Mouse (Mus musculus) granulocyte monocyte progenitor cell, adult 5-6 weeks (primary cell): ENCODE results near the gene Prdm15. TPM values are rescaled to one million over a fixed set of nuclear protein-coding genes. Genes with fewer than 3 reads are reported as not detected.
A peak's percentile ranks its signal among the peaks of the same experiment; 100 is the strongest.

Experiments
- ATAC-seq: replicated peaks from 2 replicates; pipeline ENCODE4 v1.8.0; 2016; ENCODE audit warnings: mild to moderate bottlenecking, moderate TSS enrichment, inconsistent platforms; ENCODE audit not compliant: poor library complexity, severe bottlenecking
- total RNA-seq, 2 experiments: library from RNA; stranded (forward) in 1 of 2; stranded (reverse) in 1 of 2; fragments of 200-712, 200-1000 nt in 1 of 2; fragments of >200 nt in 1 of 2; fragmentation: Nextera tagmentation in 1 of 2; gene quantifications; 2 replicates each; pipeline ENCODE4 v1.2.3; 2014 to 2017

Gene Prdm15
- total RNA-seq, 2 experiments from 2014 or later, result 15.0 to 29.2 TPM

DNA sequence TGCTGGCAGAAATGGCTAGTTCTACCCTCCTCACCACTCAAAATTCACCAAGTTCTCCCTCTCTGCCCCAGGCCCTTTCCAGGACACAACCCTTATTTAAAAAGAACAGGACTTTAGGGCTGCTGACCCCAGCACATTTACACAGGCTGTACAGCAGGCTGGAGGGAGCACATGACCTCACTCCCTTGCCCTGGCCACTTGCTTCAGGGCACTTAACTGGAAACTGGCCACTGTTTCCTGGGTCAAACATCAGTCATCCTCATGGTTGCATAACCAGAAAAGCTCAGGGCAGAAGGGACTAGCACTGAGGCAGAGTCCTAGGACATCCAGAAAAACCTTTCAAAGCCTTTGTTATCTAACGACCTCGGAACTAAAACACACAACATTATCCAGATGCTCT, 93.4 kb downstream of the Prdm15 start:
- no peak for ATAC-seq

DNA sequence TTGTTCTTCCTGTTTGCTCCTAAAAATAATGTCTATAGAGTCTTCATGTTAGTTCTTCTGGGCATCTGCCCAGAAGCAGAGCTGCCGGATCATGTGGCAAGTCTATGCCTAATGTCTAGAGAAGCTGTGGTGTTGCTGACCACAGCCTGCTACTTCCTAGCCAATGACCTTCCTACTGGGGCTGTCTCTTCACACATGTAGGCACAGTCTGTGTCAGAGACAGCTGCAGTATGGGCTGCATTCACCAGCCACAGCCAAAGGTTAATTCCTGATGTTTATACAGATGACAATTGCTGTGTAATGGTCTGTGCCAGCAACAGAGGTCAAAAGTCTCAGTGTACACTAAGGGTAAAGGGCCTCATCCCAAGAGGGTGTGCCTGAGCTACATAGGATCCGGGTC, 95.2 kb downstream of the Prdm15 start:
- ATAC-seq, result peak; percentile 57

GRCm38 (mm10) chr16:97752316-97752941, 99.2 kb downstream of the Prdm15 start:
- ATAC-seq, result no peak

DNA sequence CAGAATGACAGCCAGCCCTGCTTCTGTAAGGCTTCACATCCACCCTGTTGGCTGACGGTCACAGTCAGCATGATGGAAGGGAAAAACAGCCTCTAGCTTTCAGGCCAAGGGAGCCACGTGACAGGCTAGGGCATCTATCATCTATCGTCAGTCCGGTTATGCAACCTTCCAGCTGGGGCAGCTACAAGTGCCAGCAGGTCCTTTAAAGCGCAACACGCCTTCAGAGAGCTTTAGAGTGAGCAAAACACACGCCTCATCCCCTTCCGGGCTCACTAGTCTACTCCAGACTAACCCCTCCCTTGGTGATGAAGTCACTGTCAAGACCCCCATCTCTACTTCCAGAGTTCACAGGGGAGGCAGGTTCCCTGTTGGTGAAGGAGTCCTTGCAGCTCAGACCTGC, 99.8 kb downstream of the Prdm15 start:
- ATAC-seq, result peak; percentile 72

DNA sequence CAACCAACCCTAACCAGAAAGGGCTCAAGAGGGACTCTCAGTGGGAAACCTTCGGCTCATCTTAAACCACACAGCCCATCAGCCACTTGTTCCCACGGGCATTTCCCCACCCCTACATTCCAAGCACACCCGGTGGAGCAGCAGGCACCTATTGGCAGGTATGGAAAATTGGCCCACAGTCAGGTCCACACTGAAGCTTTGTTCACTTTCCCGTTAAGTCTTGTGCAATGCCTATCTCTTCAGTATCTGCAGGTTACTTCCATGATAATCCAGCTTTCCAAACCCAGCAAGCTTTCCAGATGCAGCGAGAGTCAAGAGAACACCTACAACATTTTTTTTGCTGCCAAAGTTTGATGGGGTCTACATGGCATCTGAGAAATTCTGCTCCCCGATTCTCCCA, 103.2 kb downstream of the Prdm15 start:
- no peak for ATAC-seq

Other genes with a start within 250 kb of the Prdm15 start
- gene Tmprss2, start 240.7 kb downstream of the Prdm15 start, total RNA-seq (2014; fragmentation: Nextera tagmentation), result not detected in 2 replicates
- gene Tmprss2, start 240.7 kb downstream of the Prdm15 start, total RNA-seq (2017), result not detected in 2 replicates
- gene Ripk4, start 88.1 kb downstream of the Prdm15 start, total RNA-seq (2014; fragmentation: Nextera tagmentation), result not detected in 2 replicates
- gene Ripk4, start 88.1 kb downstream of the Prdm15 start, total RNA-seq (2017), result not detected in 2 replicates
- gene C2cd2, start 110.7 kb upstream of the Prdm15 start, total RNA-seq (2014; fragmentation: Nextera tagmentation), result 10.5 and 13.9 TPM in 2 replicates
- gene C2cd2, start 110.7 kb upstream of the Prdm15 start, total RNA-seq (2017), result 14.7 and 20.5 TPM in 2 replicates
- gene Zbtb21, start 110.8 kb upstream of the Prdm15 start, total RNA-seq (2014; fragmentation: Nextera tagmentation), result 9.5 and 11.3 TPM in 2 replicates
- 9.4 and 11.4 TPM in 2 replicates for gene Zbtb21, start 110.8 kb upstream of the Prdm15 start, total RNA-seq (2017)
- gene B230307C23Rik, start 145.5 kb upstream of the Prdm15 start, total RNA-seq (2014; fragmentation: Nextera tagmentation), result 39.0 and 72.4 TPM in 2 replicates
- gene B230307C23Rik, start 145.5 kb upstream of the Prdm15 start, total RNA-seq (2017), result 28.9 and 68.4 TPM in 2 replicates
- 62.8 and 64.4 TPM in 2 replicates for gene A630089N07Rik, start 230.6 kb upstream of the Prdm15 start, total RNA-seq (2014; fragmentation: Nextera tagmentation)
- gene A630089N07Rik, start 230.6 kb upstream of the Prdm15 start, total RNA-seq (2017), result 45.6 and 65.1 TPM in 2 replicates